Mouse (Mus musculus) megakaryocyte progenitor cell, adult 5-6 weeks (primary cell): ENCODE measurements around the gene Kif24. TPM values are rescaled to one million over a fixed set of nuclear protein-coding genes. Genes with fewer than 3 reads are reported as not detected.

Experiments used
- ATAC-seq: replicated peaks from 2 replicates; pipeline ENCODE4 v1.8.0; 2016; ENCODE audit warnings: mild to moderate bottlenecking, moderate TSS enrichment, inconsistent platforms; ENCODE audit not compliant: poor library complexity
- total RNA-seq, 2 experiments: library from RNA; stranded (forward) in 1 of 2; stranded (reverse) in 1 of 2; fragments of 157-497, 149-512 nt in 1 of 2; fragments of 200-1000 nt in 1 of 2; gene quantifications; 2 replicates each; pipeline versions ENCODE4 v1.2.3 to v1.2.4; 2015 to 2017

The Kif24 gene
- total RNA-seq, 2 experiments from 2014 or later: 14.3 to 26.8 TPM

DNA sequence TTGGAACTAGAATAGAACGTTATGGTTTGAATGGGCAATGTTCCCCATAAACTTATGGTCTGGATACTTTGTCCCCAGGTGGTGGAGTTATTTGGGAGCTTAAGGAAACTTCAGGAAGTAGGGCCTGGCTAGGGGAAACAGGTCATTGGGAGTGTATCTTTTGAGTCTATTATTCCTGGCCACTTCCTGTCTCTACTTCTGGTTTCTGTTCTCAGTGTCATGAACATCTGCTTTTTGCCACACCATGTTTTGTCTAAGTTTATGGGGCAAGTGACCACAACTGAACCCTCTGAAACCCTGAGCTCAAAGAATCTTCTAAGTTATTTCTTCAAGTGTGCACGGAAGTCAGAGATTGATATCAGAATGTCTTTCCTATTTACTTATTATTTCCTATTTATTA lies 57.3 kb downstream of the Kif24 start:
- ATAC-seq: no peak

DNA sequence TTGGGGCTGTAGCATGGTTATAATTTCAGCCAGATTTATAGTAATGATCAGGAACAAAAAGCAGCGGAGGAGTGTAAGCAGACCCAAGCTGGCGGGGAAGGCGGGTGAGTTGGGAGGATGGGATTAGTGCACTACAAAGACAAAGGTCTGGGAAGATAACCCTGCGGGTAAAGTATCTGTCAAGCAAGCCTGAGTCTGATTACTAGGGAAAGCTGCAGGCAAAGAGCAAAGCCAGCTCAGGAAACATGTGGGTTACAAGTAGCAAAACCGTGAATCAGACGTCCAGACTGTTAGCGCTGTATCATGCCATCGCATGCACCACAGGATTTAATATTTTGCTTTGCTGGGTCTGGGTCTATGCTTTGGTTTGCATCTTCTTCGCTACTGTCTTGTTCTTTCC lies 58.1 kb downstream of the Kif24 start:
- ATAC-seq: no peak

DNA sequence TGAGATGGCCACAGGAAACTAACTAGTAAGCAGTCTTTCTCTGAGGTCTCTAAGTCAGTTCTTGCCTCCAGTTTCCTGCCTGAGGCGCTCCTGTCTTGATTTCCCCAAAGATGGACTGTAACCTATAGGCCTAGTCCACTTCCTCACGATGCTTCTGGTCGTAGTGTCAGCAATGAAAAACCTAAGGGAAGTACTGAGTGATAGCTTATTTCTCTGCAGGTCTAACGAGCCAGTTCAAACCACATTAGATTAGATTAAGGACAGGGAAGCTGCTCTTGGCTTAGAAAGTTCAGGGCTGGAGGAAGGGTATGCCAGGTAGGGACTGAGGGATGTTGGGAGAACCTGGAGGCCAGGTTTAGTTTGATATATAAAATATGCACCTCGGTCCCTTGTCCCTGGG lies 63.1 kb downstream of the Kif24 start:
- ATAC-seq: no peak

DNA sequence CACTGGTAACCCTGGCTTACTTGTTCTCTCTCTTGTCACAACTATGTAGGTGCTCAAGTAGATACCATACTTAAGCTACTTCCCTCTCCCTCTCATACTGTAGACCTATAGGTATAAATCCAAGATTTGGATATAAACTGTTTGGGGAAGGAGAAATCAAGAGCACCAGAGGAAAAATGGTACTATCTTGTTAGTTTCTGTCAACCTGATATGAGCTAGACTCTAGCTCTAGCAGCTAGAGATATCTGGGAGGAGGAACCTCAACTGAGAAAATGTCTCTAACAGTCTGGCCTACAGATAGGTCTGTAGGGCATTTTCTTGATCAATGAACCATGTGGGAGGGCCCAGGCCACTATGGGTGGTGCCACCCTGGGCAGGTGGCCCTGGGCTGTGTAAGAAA lies 63.5 kb downstream of the Kif24 start:
- no peak for ATAC-seq

DNA sequence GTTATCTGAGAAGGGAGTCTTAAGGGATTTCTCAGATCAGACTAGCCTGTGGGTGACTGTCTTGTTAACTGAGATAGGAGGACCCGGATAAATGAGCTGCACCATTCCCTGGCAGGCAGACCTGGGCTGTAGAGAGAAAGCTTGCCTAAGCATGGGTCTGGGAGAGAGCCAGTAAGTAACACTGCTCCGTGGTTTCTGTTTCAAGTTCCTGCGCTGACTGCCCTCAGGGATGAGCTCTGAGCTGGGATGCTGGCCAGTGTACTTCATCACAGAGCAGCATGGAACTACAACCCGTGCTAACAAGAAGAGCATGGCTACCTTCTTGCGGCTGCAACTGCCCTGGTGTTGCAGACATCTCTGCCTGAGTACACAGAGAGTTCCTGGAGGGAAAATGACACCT lies 64.8 kb downstream of the Kif24 start:
- ATAC-seq: no peak

DNA sequence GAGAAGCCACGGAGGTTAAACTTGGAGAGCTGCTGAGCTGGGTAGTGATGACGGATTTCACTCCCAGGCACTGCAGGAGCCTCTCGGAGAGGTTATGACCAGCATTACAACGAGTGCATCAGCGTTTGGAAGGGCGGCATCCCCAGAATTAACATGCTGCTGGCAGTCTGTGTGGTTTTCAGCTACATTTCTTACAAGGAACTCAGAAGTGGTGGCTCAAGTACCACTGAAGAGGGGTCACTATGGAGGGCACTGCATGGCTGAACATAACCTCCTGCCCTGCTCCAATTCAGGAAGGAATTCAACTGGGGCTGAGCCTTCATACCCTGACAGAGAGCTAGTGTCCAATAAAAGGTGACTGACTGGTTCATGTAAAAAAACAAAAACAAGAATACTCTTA lies 66.3 kb downstream of the Kif24 start:
- no peak for ATAC-seq

DNA sequence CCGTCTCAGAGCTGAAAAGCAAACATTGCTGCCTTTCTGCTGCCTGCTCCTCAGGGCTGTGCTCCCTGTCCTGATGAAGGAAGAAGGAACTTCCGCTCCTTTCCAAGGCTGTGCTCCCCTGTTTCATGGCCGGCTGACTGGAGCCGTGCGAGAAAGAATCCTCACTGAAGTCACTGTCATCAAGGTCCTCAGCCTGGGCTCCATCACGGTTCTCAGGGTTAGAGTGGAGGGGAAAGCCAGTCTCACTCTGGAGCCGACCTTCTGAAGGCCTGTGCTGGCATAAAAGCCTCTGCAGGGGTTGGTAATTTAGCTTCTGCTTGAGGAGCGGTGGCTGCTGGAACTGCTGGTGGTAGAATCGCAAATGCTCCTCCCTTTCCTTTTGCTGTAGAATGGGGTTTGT lies 70.0 kb downstream of the Kif24 start:
- ATAC-seq: no peak

DNA sequence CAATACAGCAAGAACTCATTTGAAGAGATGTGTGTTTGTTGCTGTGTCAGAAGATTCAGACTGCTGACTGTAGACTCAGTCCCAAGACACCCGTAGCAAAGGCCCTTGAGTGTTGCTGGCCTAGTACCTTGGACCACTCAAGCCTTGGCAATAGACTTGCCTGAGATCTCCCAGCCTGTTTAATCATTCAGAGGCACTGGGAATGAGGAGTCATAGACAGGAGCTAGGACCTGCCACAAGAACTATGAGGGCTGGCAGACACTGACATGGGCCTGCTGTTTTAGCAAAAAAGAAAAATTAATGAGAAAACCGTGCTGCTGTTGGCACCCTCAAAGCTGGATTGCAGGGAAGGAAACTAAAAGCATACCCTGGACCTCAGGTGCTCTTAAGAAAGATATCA lies 73.7 kb downstream of the Kif24 start:
- ATAC-seq: no peak

DNA sequence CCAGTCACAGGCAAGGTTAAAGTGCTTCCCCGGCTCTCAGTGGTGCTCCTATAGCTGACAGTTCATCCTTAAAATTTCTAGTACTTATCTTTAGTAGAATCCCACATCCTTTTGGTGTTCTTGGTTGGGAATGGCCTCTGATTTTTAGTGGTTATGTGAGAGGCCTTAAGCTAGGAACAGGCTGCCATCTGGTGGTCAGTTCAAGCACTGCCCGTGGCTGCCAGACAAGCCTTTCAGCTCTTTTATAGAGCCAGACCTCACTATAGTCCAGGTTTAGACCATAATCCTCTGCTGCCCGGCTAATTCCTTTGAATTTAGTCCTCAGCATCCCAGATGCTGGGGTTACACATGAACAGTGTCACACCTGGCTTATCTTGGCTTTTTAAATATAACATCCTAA lies 74.6 kb downstream of the Kif24 start:
- ATAC-seq: peak; percentile 73

DNA sequence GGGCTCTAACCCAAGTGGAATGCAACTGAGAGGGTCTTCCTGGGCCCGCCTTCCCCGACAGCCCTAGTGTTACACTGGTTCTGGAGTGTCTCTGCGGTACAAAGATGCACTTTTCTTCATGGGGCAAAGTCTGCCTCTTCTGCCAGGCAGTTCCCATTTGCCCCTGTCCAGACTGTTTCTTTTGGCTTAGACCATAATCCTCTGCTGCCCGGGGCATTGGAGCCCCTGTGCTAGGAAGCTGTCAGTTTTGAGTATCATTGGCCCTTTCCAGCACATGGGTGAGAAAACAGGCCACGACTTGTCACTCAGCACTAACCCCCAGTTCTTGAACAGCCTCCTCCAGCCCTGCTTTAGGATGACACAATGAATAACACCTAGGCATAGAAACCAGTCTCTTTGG lies 75.4 kb downstream of the Kif24 start:
- ATAC-seq: no peak

DNA sequence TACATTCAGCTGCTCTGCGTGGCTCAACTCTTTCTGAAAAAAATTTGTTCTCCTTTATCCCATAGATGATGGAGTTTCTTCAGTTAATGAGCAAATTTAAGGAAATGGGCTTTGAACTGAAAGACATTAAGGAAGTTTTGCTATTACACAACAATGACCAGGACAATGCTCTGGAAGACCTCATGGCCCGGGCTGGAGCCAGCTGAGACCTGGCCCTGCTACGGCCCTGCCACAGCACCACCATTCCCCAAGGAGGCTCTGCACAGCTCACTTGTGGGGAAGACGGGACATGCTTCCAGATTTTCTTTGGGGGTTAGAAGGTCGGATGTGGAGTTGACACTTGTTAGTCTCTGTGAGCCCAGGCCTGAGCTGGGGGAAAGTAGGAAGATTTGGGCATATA lies 76.1 kb downstream of the Kif24 start:
- ATAC-seq: no peak

DNA sequence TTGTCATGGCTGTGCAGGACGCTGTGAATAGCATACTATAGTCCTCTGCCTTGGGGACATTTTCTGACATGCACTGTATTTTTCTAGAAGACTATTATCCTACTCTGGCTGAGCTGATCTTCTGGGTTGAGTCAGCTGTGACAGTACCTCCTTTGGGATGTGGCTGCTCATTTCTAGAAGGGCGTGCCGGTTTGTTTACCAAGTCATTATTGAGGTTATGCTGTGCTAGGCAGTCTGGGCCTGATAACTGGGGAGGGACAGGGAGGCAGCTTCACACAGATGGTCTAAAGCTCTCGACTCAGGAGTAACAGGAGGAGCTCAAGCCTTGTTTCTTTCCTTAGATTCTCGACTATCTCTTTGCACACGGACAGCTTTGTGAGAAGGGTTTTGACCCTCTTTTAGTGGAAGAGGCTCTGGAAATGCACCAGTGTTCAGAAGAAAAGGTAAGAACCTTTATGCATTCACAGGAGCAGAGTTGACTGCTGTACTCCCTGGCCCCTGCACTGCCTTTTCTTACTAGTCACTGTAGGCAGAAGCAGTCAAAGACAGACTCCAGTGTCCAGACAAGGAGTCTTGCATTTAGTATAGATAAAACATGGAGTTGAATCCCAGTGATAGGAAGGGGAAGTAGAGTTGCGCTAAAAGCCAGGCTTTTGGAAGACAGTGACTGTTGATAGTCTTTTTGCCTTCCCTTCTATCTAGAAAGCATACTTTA lies 76.8 kb downstream of the Kif24 start:
- peak; percentile 85 for ATAC-seq

DNA sequence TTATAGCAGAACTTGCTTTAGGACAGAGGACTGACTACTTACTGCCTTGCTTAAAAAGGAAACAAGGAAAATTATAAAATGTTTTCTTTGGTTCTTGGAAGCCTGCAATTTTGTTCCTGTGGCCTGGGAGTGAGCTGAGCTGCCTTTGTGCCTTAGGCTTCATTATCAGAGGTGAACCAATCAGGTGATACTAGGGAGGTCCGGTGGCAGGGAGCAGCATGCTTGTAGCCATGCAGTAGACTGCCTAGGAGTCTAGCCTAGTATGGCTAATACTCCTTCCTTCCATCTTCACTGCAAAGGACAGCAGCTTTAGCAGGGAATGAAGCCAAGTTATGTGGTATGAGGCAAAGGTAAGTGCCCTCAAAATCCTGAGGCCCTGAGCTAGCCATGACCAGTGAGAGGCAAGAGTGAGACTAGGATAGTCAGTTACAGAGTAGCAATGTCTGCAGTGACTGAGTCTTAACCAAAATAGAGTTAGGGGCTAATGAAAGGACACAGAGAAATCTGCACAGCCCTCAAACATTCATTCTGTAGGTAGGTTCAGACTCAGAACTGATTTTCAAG lies 78.2 kb downstream of the Kif24 start:
- ATAC-seq: no peak

DNA sequence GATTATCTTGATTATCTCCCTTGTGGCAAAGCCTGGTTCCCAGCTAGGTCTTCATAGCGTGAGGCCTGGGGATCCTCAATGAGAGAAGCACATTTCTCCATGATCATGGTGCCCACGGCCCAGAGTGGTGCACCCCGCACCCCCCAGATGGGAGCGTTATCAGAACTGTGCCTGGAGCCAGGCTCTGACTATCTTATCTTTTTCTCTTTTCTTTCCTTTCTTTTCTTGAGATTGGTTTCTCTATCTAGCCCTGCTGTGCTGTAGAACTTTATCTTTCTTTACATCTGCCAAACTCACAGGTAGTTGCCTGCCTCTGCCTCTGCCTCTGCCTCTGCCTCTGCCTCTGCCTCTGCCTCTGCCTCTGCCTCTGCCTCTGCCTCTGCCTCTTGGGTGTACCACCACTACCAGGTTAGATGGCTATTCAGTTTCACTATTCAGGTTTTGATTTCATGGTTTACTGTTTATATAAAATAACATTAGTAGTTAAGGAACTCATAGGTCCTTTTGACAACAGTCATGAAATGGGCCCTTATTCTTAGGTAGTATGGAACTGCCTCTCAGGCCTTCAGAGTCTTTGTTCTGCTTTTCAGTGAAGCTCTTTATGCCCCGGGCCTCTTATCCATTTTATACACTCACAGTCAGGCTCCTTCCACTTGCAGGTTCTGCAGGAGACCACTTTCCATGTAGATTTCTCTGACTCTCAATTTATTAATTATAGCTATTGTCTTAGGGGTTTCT lies 83.3 kb downstream of the Kif24 start:
- peak; percentile 59 for ATAC-seq

DNA sequence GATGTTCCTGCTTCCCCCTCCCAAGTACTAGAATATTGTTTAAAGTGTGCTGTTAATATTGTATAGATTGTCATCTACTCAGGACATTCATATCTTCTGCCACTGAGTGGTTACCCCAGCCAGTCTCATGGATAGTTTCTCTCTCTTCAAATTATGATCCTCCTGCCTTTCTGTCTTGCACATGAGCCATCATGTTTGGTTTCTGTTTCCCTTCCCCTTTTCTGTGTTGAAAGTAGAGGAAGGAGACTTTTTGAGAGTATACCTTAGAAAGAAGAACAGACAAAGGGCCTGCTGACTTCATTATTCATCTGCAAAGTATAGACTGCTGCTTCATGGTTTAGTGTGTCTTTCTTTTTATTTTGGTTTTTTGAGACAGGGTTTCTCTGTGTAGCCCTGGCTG lies 87.1 kb downstream of the Kif24 start:
- ATAC-seq: peak; percentile 71

DNA sequence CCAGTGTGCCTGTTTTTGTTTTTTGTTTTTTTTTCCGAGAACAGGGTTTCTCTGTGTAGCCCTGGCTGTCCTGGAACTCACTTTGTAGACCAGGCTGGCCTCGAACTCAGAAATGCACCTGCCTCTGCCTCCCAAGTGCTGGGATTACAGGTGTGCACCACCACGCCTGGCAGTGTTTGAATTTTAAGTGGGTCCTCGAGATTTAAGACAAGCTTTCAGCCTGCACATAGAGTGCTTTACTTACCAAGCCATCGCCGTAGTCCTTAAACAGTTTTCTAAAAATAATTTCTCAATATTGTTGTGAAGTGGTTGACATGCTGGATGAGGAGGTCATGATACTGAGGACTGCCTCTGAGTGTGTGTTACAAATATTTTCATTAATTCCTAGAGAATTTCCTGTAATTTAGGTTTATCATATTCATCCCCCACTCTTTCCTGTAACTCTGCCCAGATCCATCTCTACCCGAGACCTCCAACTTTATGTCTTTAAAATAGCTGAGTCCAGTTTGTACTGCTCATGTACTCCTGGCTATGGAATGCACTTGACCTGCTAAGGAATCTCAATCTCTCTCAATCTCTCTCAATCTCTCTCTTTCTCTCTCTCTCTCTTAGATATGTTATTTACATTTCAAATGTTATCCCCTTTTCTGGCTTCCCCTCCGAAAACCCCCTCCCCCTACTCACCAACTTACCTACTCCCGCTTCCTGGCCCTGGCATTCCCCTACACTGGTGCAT lies 94.8 kb downstream of the Kif24 start:
- ATAC-seq: no peak

DNA sequence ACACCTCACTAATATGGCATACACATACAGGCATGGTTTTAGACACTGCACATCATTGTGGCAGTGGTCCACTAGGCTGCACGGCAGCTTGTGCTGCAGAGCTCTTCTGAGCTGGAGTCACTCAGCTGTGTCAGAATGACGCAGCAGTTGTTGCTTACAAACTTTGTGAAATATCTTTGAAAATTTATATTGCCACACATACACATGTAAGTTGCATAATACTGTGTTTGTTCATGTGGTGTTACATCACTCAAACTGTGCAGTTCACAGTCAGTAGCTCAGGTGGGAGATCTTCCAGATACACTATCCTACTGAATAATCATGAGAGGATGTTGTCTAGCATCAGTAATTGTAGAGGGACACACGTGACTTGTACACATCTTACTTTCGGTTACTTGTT lies 96.5 kb downstream of the Kif24 start:
- peak; percentile 92 for ATAC-seq

DNA sequence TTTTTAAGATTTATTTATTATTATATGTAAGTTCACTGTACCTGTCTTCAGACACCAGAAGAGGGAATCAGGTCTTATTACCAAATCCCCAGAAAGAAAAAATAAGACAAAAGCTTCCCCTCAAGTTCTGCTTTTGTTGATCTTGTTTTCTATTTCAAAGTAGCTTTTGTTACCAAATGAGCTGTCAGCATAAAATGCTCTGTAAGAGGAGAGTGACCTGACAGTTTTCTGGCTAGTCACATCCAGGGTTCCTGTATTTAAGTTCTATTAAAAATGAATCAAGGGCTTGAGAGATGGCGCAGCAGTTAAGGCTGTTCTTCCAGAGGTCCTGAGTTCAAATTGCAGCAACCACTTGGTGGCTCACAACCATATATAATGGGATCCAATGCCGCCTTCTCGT lies 103.6 kb downstream of the Kif24 start:
- ATAC-seq: no peak

DNA sequence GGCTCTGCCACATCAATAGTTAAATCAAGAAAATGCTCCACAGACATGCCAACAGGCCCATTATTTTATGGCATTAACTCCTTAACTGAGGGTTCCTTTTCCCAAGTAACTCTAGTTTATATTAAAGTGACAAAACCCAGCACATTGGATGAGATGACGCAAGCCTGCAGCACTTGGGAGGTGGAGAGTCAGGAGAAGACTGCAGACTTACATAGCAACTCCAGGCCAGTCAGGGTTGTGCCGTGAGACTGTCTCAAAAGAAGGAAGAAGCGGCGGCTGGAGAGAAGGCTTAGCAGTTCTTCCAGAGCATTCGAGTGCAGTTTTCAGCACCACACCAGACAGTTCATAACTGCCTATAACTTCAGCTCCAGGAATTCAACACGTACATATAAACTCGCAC lies 105.3 kb downstream of the Kif24 start:
- peak; percentile 55 for ATAC-seq

DNA sequence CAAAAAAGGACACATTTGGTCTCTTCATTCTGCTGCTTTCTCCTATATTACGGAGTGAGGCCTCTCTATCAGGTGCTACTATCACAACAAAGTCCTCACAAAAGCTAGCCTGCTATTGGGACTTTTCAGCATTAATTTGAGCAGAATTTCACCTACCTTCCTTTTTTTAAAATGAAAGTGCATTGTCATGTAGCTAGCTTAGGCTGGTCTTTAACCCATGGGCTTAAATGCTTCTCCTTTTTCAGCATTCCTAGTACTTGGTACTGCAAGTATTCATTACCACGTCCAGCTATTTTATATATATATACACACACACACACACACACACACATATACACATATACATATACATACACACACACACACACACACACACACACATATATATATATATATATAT lies 106.0 kb downstream of the Kif24 start:
- ATAC-seq: peak; percentile 68

DNA sequence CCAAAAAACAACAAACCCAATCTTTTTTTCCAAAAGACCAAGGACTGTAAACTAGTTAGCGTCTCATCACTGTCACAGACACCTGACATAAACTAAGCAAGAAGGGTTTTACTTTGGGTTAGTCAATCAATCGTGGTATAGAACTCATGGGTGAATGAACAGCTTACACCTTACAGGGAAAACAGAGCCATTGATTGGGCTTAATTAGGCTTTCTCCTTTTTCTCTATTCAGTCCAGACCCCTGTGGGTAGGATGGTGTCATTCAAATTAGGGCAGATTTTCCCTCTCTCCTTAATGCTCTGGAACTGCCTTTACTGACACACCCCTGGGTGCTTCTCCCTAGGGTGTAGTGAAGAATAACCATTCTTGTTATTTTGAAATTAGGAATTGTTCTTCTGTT lies 107.5 kb downstream of the Kif24 start:
- no peak for ATAC-seq

DNA sequence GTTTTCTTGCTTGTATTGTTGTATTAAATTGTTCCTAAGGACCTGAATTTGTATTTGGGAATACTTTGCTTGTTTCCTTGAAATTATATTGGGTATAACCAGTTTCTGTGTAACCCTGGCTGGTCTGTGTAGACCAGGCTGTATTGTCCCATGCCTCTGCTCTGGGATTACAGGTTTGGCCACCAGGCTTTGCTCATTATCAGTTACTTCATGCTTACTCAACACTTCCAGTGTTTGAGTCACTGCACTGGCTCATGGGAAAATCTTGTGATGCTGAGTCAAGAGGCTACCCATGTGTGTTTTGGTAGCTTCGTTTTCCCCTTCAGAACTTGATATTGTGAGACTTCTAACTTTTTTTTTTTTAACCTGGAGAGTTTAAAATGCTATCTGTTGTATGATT lies 111.4 kb downstream of the Kif24 start:
- ATAC-seq: peak; percentile 30; the same call in 1 of the 2 replicates
